Mouse (Mus musculus) left cerebral cortex, postnatal 14 days (tissue): Measurements from ENCODE around the gene Snx25. TPM values are rescaled to one million over a fixed set of nuclear protein-coding genes. Genes with fewer than 3 reads are reported as not detected.

Experiments
- DNase-seq, 2 experiments: peaks; one replicate each; pipeline ENCODE4 v3.0.0; 2021 to 2022; ENCODE audit warnings: low spot score in 2 of 2, mixed read lengths in 1 of 2
- intact Hi-C: fragments of 180-260 bp; cut with DNase I; formaldehyde crosslinking; loops from one replicate; pipeline ENCODE4 v1.15.1; 2025
- total RNA-seq, 2 experiments: library from RNA; stranded (reverse); gene quantifications; 2 replicates each; pipeline ENCODE4 v1.2.3; 2021

Snx25 gene
- total RNA-seq, 2 experiments from 2014 or later = 38.1 to 42.3 TPM

GRCm38 (mm10) chr8:46039666-46040065 is 112.3 kb downstream of the Snx25 start:
- intact Hi-C loops = no loop called here
- DNase-seq = no peak

- DNase-seq = no peak
- intact Hi-C loops = no loop called here
Measured at GRCm38 (mm10) chr8:46036217-46036616, 115.7 kb downstream of the Snx25 start.

DNA sequence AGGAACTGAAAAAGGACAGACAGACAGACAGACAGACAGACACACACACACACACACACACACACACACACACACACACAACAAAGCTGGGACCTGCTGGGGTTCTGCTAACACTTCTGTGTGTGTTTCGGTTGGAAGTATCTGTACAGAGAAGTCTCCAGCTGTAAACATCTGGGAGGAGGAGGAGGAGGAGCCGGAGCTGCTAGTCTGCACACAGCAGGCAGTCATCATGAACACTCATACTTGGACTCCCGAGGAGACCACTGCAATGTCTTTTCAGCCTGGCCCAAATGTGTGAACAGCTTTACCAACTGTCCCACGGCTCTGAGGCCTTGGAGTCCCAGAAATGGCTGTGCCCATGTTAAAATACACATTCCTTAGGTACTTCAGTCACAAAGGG is 127.6 kb downstream of the Snx25 start:
- intact Hi-C loops = no loop called here
- no peak for DNase-seq

- DNase-seq = no peak
- intact Hi-C loops = no loop called here
Measured at GRCm38 (mm10) chr8:46022758-46023157, 129.2 kb downstream of the Snx25 start.

DNA sequence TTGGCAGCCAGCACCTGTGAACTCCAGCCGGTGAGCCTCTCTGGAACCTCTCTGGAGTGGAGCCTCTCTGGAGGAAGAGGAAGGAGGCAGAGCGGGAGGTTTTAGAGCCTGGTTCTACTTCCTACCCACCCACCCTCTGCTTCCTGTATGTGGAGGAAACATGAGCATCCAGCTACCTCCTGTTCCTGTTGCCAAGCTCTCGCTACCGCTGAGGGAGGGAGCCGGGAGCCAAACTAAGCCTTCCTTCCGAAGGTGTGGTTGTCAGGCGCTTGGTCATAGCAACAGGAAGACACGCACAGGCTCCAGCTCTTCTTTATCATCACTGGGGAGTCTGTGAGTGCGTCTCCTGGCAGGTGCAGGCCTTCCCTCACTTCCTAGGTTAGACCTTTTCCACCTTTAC is 129.8 kb downstream of the Snx25 start:
- intact Hi-C loops = no loop called here
- DNase-seq = no peak

DNA sequence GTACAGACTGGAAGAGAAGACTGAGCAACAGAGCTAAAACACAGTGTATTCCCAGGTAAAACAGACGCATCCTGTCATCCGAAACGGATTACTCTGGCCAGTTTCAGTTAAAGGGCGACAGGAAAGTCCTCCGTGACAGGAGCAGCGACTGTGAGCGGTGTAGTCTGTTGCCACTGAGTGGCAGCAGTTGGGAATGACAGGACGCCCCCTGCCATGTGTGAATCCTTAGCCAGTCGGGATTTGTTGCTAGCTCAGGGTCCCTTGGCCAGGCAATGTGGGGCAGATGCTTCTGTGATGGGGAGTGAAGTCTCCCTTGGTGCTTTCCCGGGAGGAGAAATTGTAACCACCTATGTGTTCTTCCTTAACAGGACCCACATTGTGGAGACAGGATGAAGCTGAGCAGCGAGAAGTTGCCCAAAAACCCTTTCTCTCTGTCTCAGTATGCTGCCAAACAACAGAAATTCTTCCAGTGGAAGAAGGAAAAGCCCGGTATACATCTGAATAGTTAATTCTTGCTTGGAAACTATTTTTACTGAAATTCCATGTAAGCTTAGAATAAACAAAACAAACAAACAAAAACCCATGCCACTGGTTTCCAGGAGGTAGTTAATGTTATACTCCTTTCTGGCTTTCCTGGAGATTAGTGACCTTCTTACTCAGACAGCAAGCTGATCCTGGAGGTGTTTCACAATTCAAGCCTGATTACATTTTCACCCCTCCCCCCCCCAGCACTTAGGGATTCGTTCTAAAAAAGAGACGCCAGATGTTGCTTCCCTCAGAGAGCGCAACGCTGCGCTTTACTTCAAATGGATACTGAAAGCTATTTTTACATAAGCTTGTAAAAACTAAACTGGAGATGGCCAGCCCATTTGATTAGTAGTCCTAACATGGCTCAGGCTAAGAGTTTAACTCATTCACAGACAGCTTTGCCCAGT is 140.9 kb downstream of the Snx25 start:
- intact Hi-C loops = no loop called here
- DNase-seq = peak; percentile 32 to 35

GRCm38 (mm10) chr8:46010306-46010705 is 141.7 kb downstream of the Snx25 start:
- DNase-seq = peak in 1 of 2 experiments; percentile 66
- intact Hi-C loops = no loop called here

DNA sequence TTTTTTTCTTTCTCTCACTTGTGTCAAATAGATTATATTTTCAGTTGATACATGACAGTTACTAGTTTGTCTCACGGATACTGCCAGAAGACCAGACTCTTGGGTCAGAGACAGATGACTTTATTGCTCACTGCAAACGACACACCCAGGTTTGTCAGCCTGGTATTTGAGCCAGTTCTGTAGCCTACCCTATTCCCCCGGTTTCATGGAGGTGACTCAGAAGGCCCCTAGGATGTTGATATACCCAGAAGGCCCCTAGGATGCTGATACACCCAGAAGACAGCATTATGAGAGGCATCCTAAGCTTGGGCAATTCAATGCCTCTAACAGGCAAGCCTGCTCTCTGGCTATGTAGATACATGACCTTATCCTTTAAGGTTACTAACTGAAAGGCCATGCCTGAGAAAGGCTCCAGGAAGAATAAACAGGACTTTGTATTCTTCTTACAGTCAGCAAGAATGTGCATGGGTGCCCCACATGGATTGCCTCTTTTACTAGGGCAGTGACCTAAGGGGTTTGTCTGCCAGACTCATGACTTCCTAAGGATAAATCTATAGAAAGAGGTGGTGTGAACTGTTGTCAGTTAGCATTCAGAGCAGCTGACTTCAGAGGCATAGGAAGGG is 144.8 kb downstream of the Snx25 start:
- intact Hi-C loops = no loop called here

DNA sequence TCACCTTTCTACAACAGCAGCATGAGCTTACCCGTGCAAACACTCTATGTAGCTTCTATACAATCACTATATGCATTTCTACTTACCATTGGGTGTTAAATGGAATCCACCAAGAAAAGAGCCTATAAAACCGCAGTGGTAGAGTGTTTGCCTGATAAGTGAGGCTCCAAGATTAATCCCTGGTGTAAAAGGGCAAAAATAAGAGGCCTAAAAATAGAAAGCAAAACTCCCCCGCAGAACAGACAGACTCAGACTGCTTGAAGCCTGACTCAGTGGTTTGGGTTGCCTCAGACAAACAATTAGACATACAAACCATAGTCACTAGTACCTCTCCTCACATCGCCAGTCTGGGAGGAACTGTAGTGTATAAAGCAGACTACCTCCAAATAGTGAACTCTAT is 146.4 kb downstream of the Snx25 start, which contains the start of gene Ankrd37:
Gene Ankrd37, minus strand, starts transcription at position 112 of the 400 bp plus-strand sequence.
- no peak for DNase-seq
- intact Hi-C loops = no loop called here

More for the DNA sequence above, 144.8 kb downstream of the Snx25 start:
- DNase-seq = no peak

DNA sequence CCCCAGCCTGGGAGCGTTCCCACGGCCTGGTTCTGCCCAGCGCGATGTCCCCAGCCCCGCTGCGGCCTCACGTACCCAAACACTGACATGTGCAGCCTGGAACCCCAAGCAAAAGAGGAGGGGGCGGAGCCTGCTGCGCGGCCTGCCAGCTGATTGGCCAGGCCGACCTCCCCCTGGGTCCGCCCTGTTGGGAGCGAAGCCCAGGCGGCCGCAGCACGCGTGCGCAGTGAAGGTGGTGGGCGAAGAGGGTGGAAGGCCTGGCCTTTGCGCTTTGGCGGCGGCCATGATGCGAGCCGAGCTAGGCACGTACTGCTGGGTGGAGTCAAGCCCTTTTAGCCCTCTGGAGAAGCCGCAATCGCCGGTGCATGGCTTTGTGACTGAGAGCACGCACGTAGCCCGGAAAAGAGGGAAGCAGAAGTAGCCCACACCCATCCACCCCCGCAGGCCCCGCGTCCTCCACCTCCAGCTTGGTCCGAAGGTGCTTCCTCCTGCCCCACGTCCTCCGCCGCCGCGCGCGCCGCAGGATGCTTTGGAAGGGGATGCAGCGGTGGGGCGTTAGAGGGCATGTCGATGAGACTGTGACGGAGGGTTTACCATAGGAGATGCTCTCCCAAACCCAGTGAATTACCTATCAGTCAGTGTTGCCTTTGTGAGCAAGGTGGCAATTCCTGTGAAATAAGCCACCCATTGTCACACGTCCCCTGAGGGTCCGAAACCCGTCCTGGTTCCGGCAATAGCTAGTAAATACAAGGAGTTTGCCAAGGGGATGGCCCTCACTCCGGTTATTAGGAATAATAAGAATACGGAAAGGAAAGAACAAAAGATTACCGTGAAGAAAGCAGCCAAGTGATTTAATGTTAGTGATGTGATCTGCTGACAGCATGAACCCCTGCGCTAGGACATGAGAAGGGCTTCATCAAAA is 151.9 kb downstream of the Snx25 start:
- intact Hi-C loops = loop anchor here (5.0 kb wide), 1 partner anchor 152 kb away; the partner anchor contains the start of genes Cfap97 and Snx25
- DNase-seq = peak; percentile 97 to 98

DNA sequence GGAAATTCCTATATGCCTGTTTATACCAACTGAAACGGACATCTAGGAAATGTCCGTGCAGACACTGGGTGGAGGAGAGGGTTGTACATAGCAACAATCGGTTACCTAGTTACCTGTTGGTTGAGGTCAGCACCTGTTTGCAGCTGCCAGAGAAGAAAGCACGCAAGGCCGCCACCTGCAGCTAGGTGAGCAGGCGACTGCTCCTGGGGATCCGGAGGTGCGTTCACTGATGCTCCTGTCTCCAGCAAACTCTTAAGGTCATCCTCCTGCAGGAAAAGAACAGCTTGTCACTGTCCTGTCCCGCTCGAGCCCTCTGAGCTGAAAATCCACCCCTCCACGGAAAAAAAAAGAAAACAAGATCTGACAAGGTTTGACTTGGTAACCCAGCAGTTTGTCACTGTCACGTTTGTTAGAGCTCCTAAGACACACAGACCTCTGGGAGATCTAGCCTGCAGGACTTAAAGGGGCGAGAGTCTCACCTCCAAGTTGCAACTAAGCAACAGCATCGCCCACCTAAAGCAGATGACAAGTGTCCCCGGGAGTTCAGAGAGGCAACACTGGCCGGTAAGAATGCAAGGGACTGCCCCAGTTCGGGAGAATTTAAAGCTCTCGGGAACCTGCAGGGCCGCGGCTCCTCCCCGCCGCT is 152.7 kb downstream of the Snx25 start, which contains the start of gene Lrp2bp:
Gene Lrp2bp, plus strand, starts transcription at position 166 of the 646 bp plus-strand sequence.
- DNase-seq = peak in 1 of 2 experiments; percentile 22
- intact Hi-C loops = loop anchor here (5.0 kb wide), 1 partner anchor 153 kb away; the partner anchor contains the start of genes Cfap97 and Snx25

- intact Hi-C loops = loop anchor here (5.0 kb wide), 1 partner anchor 154 kb away; the partner anchor contains the start of genes Cfap97 and Snx25
- DNase-seq = no peak
Measured at GRCm38 (mm10) chr8:45998228-45998627, 153.7 kb downstream of the Snx25 start.

DNA sequence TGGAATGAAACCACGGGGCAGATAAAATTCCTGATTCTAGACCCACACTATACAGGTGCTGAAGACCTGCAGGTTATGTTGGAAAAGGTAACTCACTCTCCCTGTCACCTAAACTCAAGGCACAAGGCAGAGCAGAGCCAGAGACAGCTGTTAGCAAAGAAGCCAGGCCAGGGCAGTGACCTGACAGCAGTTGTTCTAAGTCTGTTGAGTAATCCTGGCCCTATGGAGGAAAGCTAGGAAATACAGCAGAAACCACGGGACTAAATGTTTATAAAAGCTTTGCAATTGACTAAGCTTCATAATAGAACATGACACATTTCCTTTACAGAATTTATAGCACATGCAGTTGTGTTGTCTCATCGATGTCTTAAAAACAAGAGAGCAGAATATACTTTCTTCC is 156.4 kb downstream of the Snx25 start:
- no peak for DNase-seq
- intact Hi-C loops = loop anchor here (5.0 kb wide), 1 partner anchor 157 kb away; the partner anchor contains the start of genes Cfap97 and Snx25

- intact Hi-C loops = no loop called here
- DNase-seq = no peak
Measured at GRCm38 (mm10) chr8:45994111-45994510, 157.8 kb downstream of the Snx25 start.

DNA sequence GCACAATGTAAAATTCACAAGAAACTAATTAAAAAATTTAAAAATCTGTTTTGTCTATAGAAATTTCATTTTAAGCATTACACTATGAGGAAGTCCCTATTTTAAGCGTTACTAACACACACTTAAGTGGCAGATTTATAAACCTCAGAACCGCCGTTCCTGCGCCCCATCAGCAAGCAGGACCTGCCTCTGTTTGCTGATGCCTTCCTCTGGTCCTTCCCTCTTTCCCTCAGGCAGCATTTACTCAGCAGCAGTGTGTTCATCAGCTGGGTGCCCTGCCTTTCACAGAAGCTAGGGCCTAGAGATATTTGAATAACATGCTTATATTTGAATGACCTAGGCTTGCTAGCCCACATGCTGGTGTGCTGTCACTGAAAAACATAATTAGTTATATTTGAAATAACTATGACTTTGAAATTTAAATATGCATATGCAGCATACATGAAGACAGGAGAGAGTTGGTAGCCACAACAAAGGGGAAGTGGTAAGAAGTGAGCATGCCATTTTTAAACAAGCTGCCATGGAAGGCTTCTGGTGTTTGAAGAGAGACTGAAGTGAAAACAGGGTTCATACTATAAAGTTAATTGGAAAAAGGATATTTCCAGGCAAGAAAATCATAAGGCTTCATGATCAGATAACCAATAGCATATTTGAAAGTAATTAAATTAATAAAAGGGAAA is 161.2 kb downstream of the Snx25 start:
- DNase-seq = no peak
- intact Hi-C loops = no loop called here

GRCm38 (mm10) chr8:45988189-45988588 is 163.8 kb downstream of the Snx25 start:
- intact Hi-C loops = no loop called here
- no peak for DNase-seq

DNA sequence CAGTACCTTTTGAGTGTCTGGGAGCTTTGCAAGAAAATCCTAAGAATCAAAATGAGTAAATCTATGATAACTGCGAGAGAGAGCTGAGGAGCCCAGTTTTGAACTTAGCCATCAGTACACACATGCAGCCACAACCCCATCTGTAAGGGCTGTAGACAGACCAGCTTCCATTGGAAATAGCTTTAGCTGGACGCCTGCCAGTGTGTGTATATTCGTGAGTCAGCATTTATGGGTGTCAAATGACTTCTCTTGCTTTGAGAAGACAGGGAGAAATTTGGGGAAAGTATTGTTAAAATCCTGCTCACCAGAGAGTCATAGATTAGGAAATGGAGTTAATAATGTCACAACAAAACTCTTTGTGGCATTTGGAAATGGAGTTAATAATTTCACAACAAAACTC is 165.3 kb downstream of the Snx25 start:
- intact Hi-C loops = no loop called here
- no peak for DNase-seq
